Mouse (Mus musculus) thymus, postnatal 36 days (tissue): ENCODE data around the gene Ucn2.

ENCODE experiments used
- DNase-seq, 2 experiments: peaks; one replicate each; pipeline ENCODE4 v3.0.0; 2022; ENCODE audit warnings: mixed read lengths in 2 of 2

Gene Ucn2

DNA sequence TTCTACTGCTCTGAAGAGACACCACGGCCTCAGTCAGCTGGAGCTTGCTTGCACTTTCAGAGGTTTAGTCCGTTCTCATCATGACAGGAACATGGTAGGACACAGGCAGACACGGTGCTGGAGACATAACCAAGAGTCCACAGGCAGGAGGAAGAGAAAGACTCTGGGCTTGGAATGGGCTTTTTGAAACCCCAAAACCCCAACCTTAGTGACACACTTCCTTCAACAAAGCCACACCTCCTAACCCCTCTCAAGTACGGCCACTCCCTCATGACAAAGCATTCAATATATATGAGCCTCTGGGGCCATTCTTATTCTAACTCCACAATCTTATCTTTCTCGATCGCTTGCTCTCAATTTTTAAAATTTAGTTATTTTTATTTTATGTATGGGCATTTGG, 46.6 kb downstream of the Ucn2 start:
- DNase-seq: no peak
